Mouse (Mus musculus): ENCODE results near the gene Pms2.

GRCm38 (mm10) chr5:143965586-143966345 lies 56.0 kb downstream of the Pms2 start:
- TF ChIP-seq GATA1 (IDR thresholded peaks at IDR 0.05; ENCODE audit: borderline replicate concordance, low read length) (no peak), FLI1 (IDR thresholded peaks at IDR 0.05; ENCODE audit: low read length) (no peak)

Data from megakaryocyte, embryonic 14.5 days (primary cell).